Mouse (Mus musculus) intestine, embryonic 16.5 days (tissue): ENCODE results near the gene Kbtbd3. TPM values are rescaled to one million over a fixed set of nuclear protein-coding genes. Genes with fewer than 3 reads are reported as not detected.

Experiments
- microRNA-seq: library from miRNA; unstranded; fragments of <30 nt; microRNA quantifications from one replicate; pipeline ENCODE4, GENCODE M21; 2016
- polyA plus RNA-seq: library from polyadenylated mRNA; unstranded; fragments of >200 nt; fragmentation: Nextera tagmentation; extraction: Ambion mirVana; gene quantifications from 2 replicates; pipeline ENCODE4 v1.2.1, GENCODE M21; 2015

The Kbtbd3 gene
- polyA plus RNA-seq, 1 experiment from 2014 or later, result 5.1 TPM

Small RNAs within 50 kb of the gene (microRNA-seq; reads per million reads assigned to microRNA genes)
- not detected for gene Gm22195
- gene Gm23992, result not detected

Other genes starting within 250 kb of the Kbtbd3 start
- gene Aasdhppt, start 362 bp upstream of the Kbtbd3 start, polyA plus RNA-seq, result 24.3 and 26.3 TPM in 2 replicates
- gene Msantd4, start 66.7 kb downstream of the Kbtbd3 start, polyA plus RNA-seq, result 38.1 and 38.9 TPM in 2 replicates